Mouse (Mus musculus) embryonic facial prominence, embryonic 12.5 days (tissue): ENCODE data around the gene Armc12. TPM values are rescaled to one million over a fixed set of nuclear protein-coding genes. Genes with fewer than 3 reads are reported as not detected.

Source experiments
- ATAC-seq: fragments of 200-750 bp; cut with Nextera tagmentation; 2 replicates; pipeline ENCODE4 v1.8.0; 2017; ENCODE audit not compliant: insufficient number of reproducible peaks, insufficient read depth, low FRiP score, low TSS enrichment
- H3K27ac ChIP-seq: fragments of 300-500 bp; sonication (generic); 2 replicates; pipeline ENCODE4 v1.5.1; 2016; ENCODE audit warnings: mild to moderate bottlenecking
- H3K27me3 ChIP-seq: fragments of 300-500 bp; sonication (generic); 2 replicates; pipeline ENCODE4 v1.6.1; 2016; ENCODE audit warnings: mild to moderate bottlenecking, moderate library complexity
- H3K36me3 ChIP-seq: fragments of 300-500 bp; sonication (generic); 2 replicates; pipeline ENCODE4 v1.6.1; 2016; ENCODE audit warnings: mild to moderate bottlenecking
- H3K4me1 ChIP-seq: fragments of 300-500 bp; sonication (generic); 2 replicates; pipeline ENCODE4 v1.6.1; 2016
- H3K4me2 ChIP-seq: fragments of 300-500 bp; sonication (generic); replicated peaks from 2 replicates; pipeline ENCODE4 v1.6.1; 2016; ENCODE audit warnings: mild to moderate bottlenecking, moderate library complexity
- H3K4me3 ChIP-seq: fragments of 300-500 bp; sonication (generic); 2 replicates; pipeline ENCODE4 v1.5.1; 2016; ENCODE audit warnings: mild to moderate bottlenecking
- H3K9ac ChIP-seq: fragments of 300-500 bp; sonication (generic); 2 replicates; pipeline ENCODE4 v1.6.1; 2016; ENCODE audit warnings: mild to moderate bottlenecking, moderate library complexity
- H3K9me3 ChIP-seq: fragments of 300-500 bp; sonication (generic); 2 replicates; pipeline ENCODE4 v1.6.1; 2016; ENCODE audit warnings: mild to moderate bottlenecking, moderate library complexity
- WGBS: fragments of 180-500 bp; shearing (Covaris S2); methylation state at CpG from one replicate; pipeline ENCODE4 v1.1.7; 2016; 5-methylcytosine and 5-hydroxymethylcytosine counted together
- polyA plus RNA-seq: library from polyadenylated mRNA; unstranded; fragments of >200 nt; fragmentation: Nextera tagmentation; extraction: Ambion mirVana; gene quantifications from 2 replicates; pipeline ENCODE4 v1.2.1, GENCODE M21; 2016

Armc12 gene
- polyA plus RNA-seq, 1 experiment from 2014 or later, result not detected

GRCm38 (mm10) chr17:28523355-28524008 is 7.1 kb upstream of the Armc12 start:
- Histone ChIP-seq H3K36me3 (no peaks in the 10 kb centered on the region), H3K27ac (peak overlapping the region; percentile 92), H3K9ac (peak overlapping the region; percentile 68), H3K9me3 (no peaks in the 10 kb centered on the region), H3K27me3 (peaks cover 12% of the 10 kb centered on the region; the same call in 1 of the 2 replicates), H3K4me1 (peaks cover 19% of the 10 kb centered on the region), H3K4me3 (peak overlapping the region; percentile 71), H3K4me2 (peak overlapping the region; percentile 92)
- 6% methylated on average over 28 of the region's 28 CpGs for WGBS
- ATAC-seq, result no peak

- no peak for ATAC-seq
- H3K4me2 ChIP-seq, result 0 out of 2 replicates have a peak overlapping the region, but pooled peaks have one; percentile 92
- H3K4me1 ChIP-seq, result peaks cover 15% of the 10 kb centered on the region
- no peak overlapping the region for H3K27ac ChIP-seq
- H3K36me3 ChIP-seq, result no peaks in the 10 kb centered on the region
- H3K9ac ChIP-seq, result no peak overlapping the region
- no peaks in the 10 kb centered on the region for H3K9me3 ChIP-seq
- 83% methylated on average over 23 of the region's 23 CpGs for WGBS
- peak overlapping the region; percentile 71; the same call in 1 of the 2 replicates for H3K4me3 ChIP-seq
- H3K27me3 ChIP-seq, result peaks cover 7% of the 10 kb centered on the region; the same call in 1 of the 2 replicates
Measured at GRCm38 (mm10) chr17:28524009-28524695, 6.5 kb upstream of the Armc12 start.

GRCm38 (mm10) chr17:28524831-28525430 is 5.7 kb upstream of the Armc12 start:
- no peak for ATAC-seq
- no peaks in the 10 kb centered on the region for H3K9me3 ChIP-seq
- no peak overlapping the region for H3K9ac ChIP-seq
- WGBS, result 73% methylated on average over 4 of the region's 4 CpGs
- no peak overlapping the region for H3K4me2 ChIP-seq
- peaks cover 7% of the 10 kb centered on the region; the same call in 1 of the 2 replicates for H3K27me3 ChIP-seq
- H3K4me1 ChIP-seq, result peaks cover 15% of the 10 kb centered on the region
- H3K4me3 ChIP-seq, result no peak overlapping the region
- no peaks in the 10 kb centered on the region for H3K36me3 ChIP-seq
- no peak overlapping the region for H3K27ac ChIP-seq

GRCm38 (mm10) chr17:28527184-28528042 is 3.2 kb upstream of the Armc12 start:
- no peak for ATAC-seq
- peak overlapping the region; percentile 26; the same call in 1 of the 2 replicates for H3K4me2 ChIP-seq
- H3K27ac ChIP-seq, result peak overlapping the region; percentile 59; the same call in 1 of the 2 replicates
- H3K9ac ChIP-seq, result no peak overlapping the region
- 38% methylated on average over 12 of the region's 12 CpGs for WGBS
- H3K4me3 ChIP-seq, result no peak overlapping the region
- H3K27me3 ChIP-seq, result peaks cover 3% of the 10 kb centered on the region; the same call in 1 of the 2 replicates
- H3K4me1 ChIP-seq, result peaks cover 7% of the 10 kb centered on the region
- H3K9me3 ChIP-seq, result no peaks in the 10 kb centered on the region
- no peaks in the 10 kb centered on the region for H3K36me3 ChIP-seq

GRCm38 (mm10) chr17:28528043-28528351 is 2.6 kb upstream of the Armc12 start:
- Histone ChIP-seq H3K27ac (no peak overlapping the region), H3K4me1 (peaks cover 6% of the 10 kb centered on the region), H3K9ac (no peak overlapping the region), H3K4me3 (no peak overlapping the region), H3K4me2 (peak overlapping the region; percentile 26; the same call in 1 of the 2 replicates), H3K36me3 (no peaks in the 10 kb centered on the region), H3K27me3 (peaks cover 3% of the 10 kb centered on the region; the same call in 1 of the 2 replicates), H3K9me3 (no peaks in the 10 kb centered on the region)
- ATAC-seq, result no peak
- WGBS, result 3% methylated on average over 6 of the region's 6 CpGs

- H3K4me1 ChIP-seq, result peaks cover 6% of the 10 kb centered on the region
- H3K9ac ChIP-seq, result no peak overlapping the region
- H3K27ac ChIP-seq, result no peak overlapping the region
- H3K27me3 ChIP-seq, result peaks cover 3% of the 10 kb centered on the region; the same call in 1 of the 2 replicates
- no peaks in the 10 kb centered on the region for H3K9me3 ChIP-seq
- no peaks in the 10 kb centered on the region for H3K36me3 ChIP-seq
- no peak for ATAC-seq
- H3K4me2 ChIP-seq, result no peak overlapping the region
- whole genome bisulfite sequencing, result 66% methylated on average over 4 of the region's 4 CpGs
- no peak overlapping the region for H3K4me3 ChIP-seq
Measured at GRCm38 (mm10) chr17:28529116-28529515, 1.5 kb upstream of the Armc12 start.

- H3K9ac ChIP-seq, result no peak overlapping the region
- H3K9me3 ChIP-seq, result no peaks in the 10 kb centered on the region
- H3K4me3 ChIP-seq, result no peak overlapping the region
- H3K4me1 ChIP-seq, result peaks cover 6% of the 10 kb centered on the region
- WGBS, result 12% methylated on average over 18 of the region's 18 CpGs
- no peak for ATAC-seq
- no peak overlapping the region for H3K27ac ChIP-seq
- H3K36me3 ChIP-seq, result no peaks in the 10 kb centered on the region
- peaks cover 3% of the 10 kb centered on the region; the same call in 1 of the 2 replicates for H3K27me3 ChIP-seq
- H3K4me2 ChIP-seq, result peak overlapping the region; percentile 33
Measured at GRCm38 (mm10) chr17:28531946-28532345, 1.3 kb downstream of the Armc12 start.

GRCm38 (mm10) chr17:28532557-28532956 is 2.0 kb downstream of the Armc12 start:
- Histone ChIP-seq H3K27me3 (peaks cover 3% of the 10 kb centered on the region), H3K36me3 (no peaks in the 10 kb centered on the region), H3K9ac (no peak overlapping the region), H3K27ac (no peak overlapping the region), H3K4me3 (no peak overlapping the region), H3K4me1 (peaks cover 3% of the 10 kb centered on the region), H3K4me2 (no peak overlapping the region), H3K9me3 (no peaks in the 10 kb centered on the region)
- ATAC-seq, result no peak
- 80% methylated on average over 7 of the region's 7 CpGs for WGBS

GRCm38 (mm10) chr17:28533327-28533726 is 2.7 kb downstream of the Armc12 start:
- Histone ChIP-seq H3K36me3 (no peaks in the 10 kb centered on the region), H3K27ac (no peak overlapping the region), H3K4me1 (no peaks in the 10 kb centered on the region; the same call in 1 of the 2 replicates), H3K27me3 (peaks cover 3% of the 10 kb centered on the region), H3K9ac (no peak overlapping the region), H3K4me2 (no peak overlapping the region), H3K9me3 (no peaks in the 10 kb centered on the region), H3K4me3 (no peak overlapping the region)
- no peak for ATAC-seq
- WGBS, result 94% methylated on average over 13 of the region's 13 CpGs

- no peak for ATAC-seq
- no peaks in the 10 kb centered on the region for H3K4me1 ChIP-seq
- no peak overlapping the region for H3K4me3 ChIP-seq
- peaks cover 16% of the 10 kb centered on the region; the same call in 1 of the 2 replicates for H3K9me3 ChIP-seq
- H3K9ac ChIP-seq, result no peak overlapping the region
- H3K27ac ChIP-seq, result no peak overlapping the region
- no peaks in the 10 kb centered on the region for H3K36me3 ChIP-seq
- 49% methylated on average over 12 of the region's 12 CpGs for WGBS
- no peaks in the 10 kb centered on the region; the same call in 1 of the 2 replicates for H3K27me3 ChIP-seq
- H3K4me2 ChIP-seq, result no peak overlapping the region
Measured at GRCm38 (mm10) chr17:28537881-28538280, 7.3 kb downstream of the Armc12 start.

- Histone ChIP-seq H3K4me3 (no peak overlapping the region), H3K4me1 (no peaks in the 10 kb centered on the region), H3K9me3 (0 out of 2 replicates have a peak, but pooled peaks cover under 1% of the 10 kb centered on the region), H3K36me3 (no peaks in the 10 kb centered on the region), H3K27me3 (no peaks in the 10 kb centered on the region), H3K9ac (no peak overlapping the region), H3K27ac (no peak overlapping the region), H3K4me2 (no peak overlapping the region)
- WGBS, result 94% methylated on average over 1 of the region's 1 CpGs
- no peak for ATAC-seq
Measured at GRCm38 (mm10) chr17:28546925-28547324, 16.3 kb downstream of the Armc12 start.
